Mouse (Mus musculus) heart, embryonic 11.5 days (tissue): ENCODE measurements around the gene Prx. TPM values are rescaled to one million over a fixed set of nuclear protein-coding genes. Genes with fewer than 3 reads are reported as not detected.

Source experiments
- polyA plus RNA-seq: library from polyadenylated mRNA; unstranded; fragments of >200 nt; fragmentation: Nextera tagmentation; extraction: Ambion mirVana; gene quantifications from 2 replicates; pipeline ENCODE4 v1.2.1, GENCODE M21; 2014

The Prx gene
- polyA plus RNA-seq, 1 experiment from 2014 or later, result 0.76 TPM

Other genes with a start within 250 kb of the Prx start
- gene Numbl, start 240.9 kb upstream of the Prx start, polyA plus RNA-seq, result 3.4 and 4.6 TPM in 2 replicates
- gene Ltbp4, start 161.6 kb upstream of the Prx start, polyA plus RNA-seq, result 28.9 and 31.5 TPM in 2 replicates
- gene Shkbp1, start 143.3 kb upstream of the Prx start, polyA plus RNA-seq, result 33.3 and 34.1 TPM in 2 replicates
- 1.6 and 2.1 TPM in 2 replicates for gene Gm20479, start 141.9 kb upstream of the Prx start, polyA plus RNA-seq
- gene Sptbn4, start 51.6 kb upstream of the Prx start, polyA plus RNA-seq, result 0.23 and 0.30 TPM in 2 replicates
- gene Blvrb, start 51.3 kb upstream of the Prx start, polyA plus RNA-seq, result 106 and 121 TPM in 2 replicates
- gene Sertad3, start 25.6 kb upstream of the Prx start, polyA plus RNA-seq, result 19.9 and 20.3 TPM in 2 replicates
- 37.5 and 38.8 TPM in 2 replicates for gene Sertad1, start 12.4 kb upstream of the Prx start, polyA plus RNA-seq
- gene Hipk4, start 23.9 kb downstream of the Prx start, polyA plus RNA-seq, result 0.44 and 0.57 TPM in 2 replicates
- gene Pld3, start 53.9 kb downstream of the Prx start, polyA plus RNA-seq, result 59.5 and 64.2 TPM in 2 replicates
- gene 2310022A10Rik, start 53.9 kb downstream of the Prx start, polyA plus RNA-seq, result 22.5 and 29.3 TPM in 2 replicates
- 72.1 and 78.0 TPM in 2 replicates for gene Akt2, start 92.2 kb downstream of the Prx start, polyA plus RNA-seq
- not detected in 2 replicates for gene Ttc9b, start 154.6 kb downstream of the Prx start, polyA plus RNA-seq
- gene Map3k10, start 175.3 kb downstream of the Prx start, polyA plus RNA-seq, result 3.0 and 3.6 TPM in 2 replicates
- gene Zfp607b, start 190.0 kb downstream of the Prx start, polyA plus RNA-seq, result 1.7 and 3.1 TPM in 2 replicates
- gene Zfp60, start 232.1 kb downstream of the Prx start, polyA plus RNA-seq, result 21.8 and 22.5 TPM in 2 replicates